Mouse (Mus musculus) activated CD4-positive, CD25-positive, alpha-beta regulatory T cell, adult 9 weeks (primary cell): ENCODE results near the gene Tsc22d2. TPM values are rescaled to one million over a fixed set of nuclear protein-coding genes. Genes with fewer than 3 reads are reported as not detected.

ENCODE experiments used
- polyA plus RNA-seq: library from polyadenylated mRNA; unstranded; fragments of 100-300 nt; shearing (Covaris generic); gene quantifications from one replicate; pipeline ENCODE4 v1.2.1, GENCODE M21; 2017

Gene Tsc22d2
- polyA plus RNA-seq = 2.9 TPM

DNA sequence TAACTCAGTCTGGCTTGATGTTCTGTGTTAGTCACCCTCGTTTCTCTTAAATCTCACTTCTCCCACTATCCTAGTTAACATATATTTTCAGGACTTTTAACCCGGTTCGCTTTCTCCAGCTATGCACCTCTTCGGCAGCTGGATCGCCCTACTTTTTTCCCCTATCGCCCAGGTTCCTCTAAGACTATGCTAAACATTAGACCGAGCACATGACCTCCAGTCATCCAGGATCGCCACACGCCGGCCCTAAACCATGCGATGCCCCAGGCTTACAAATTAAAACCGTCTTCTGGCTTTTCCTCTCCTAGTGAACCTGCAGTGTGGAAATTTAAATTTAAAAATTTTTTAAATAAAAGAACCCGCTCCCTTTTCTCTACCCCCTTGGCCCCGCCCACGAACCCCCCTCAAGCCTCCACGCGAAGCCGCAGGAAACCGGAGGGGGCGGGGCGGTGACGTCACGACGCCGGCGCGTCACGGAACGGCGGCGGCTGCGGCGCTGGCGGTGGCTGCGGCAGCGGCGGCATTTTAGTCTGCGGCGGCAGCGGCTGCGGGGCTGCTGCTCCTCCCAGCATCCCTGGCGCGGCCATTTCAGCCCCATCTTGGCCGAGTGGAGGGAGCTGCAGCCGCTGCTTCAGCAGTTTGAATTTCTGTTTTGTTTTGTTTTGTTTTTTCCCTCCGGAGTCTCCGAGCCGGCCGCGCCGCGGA, at the start of gene Tsc22d2:
Gene Tsc22d2 (plus strand): TSS at position 482 of the 705 bp plus-strand sequence.

Other genes with a start within 250 kb of the Tsc22d2 start
- 35.7 TPM for gene Eif2a, start 111.1 kb downstream of the Tsc22d2 start, polyA plus RNA-seq
- 88.7 TPM for gene Serp1, start 111.2 kb downstream of the Tsc22d2 start, polyA plus RNA-seq
- 33.3 TPM for gene Selenot, start 161.9 kb downstream of the Tsc22d2 start, polyA plus RNA-seq
- gene Erich6, start 222.5 kb downstream of the Tsc22d2 start, polyA plus RNA-seq = not detected